Comparison of ENCODE assay signal across 8 mouse cellular contexts in genomic region chr13:111905213-111905701, GRCm38 (mm10).
A peak's percentile ranks its signal among the peaks of the same experiment; 100 is the strongest.
DNase-seq lines count a peak whose midpoint lies in the region; ATAC-seq lines count a peak whose summit lies in the region.

No protein-coding gene starts in this region.

- no peak overlapping the region for H3K4me3 ChIP-seq in lung, embryonic 15.5 days

- no peak overlapping the region for H3K9ac ChIP-seq in lung, embryonic 15.5 days

- no peak; the same call in 1 of the 2 replicates for ATAC-seq in lung, embryonic 15.5 days (ENCODE audit: borderline replicate concordance, extremely low read depth, low FRiP score, low TSS enrichment)

- H3K27ac ChIP-seq in lung, embryonic 15.5 days = peak overlapping the region; percentile 18; the same call in 1 of the 2 replicates

- WGBS in lung, embryonic 15.5 days = 26% methylated on average over 10 of the region's 10 CpGs

- H3K4me2 ChIP-seq in lung, embryonic 15.5 days = 0 out of 2 replicates have a peak overlapping the region, but pooled peaks have one; percentile 19

- no peaks in the 10 kb centered on the region for H3K27me3 ChIP-seq in lung, embryonic 15.5 days

- DNase-seq in R1 (ENCODE audit: low read depth, low spot score) = peak; percentile 81
- DNase-seq in brain, adult 2 months (ENCODE audit: low read depth, low spot score) = peak; percentile 38
- peak; percentile 20 for DNase-seq in forelimb bud, embryonic 11.5 days (ENCODE audit: low read depth, low spot score)
- peak; percentile 54 for DNase-seq in kidney, adult 18-20 months
- DNase-seq in spleen, postnatal 10 days (ENCODE audit: low spot score in 2 of 2) = peak; percentile 71 to 79
- no peak for DNase-seq in cerebellum, adult 8-10 months
- no peak for DNase-seq in left cerebral cortex, adult 11 months (ENCODE audit: low spot score)

- no peaks in the 10 kb centered on the region for H3K9me3 ChIP-seq in lung, embryonic 15.5 days

- peaks cover 10% of the 10 kb centered on the region for H3K4me1 ChIP-seq in lung, embryonic 15.5 days

- no peaks in the 10 kb centered on the region for H3K36me3 ChIP-seq in lung, embryonic 15.5 days

Comparison
In these comparisons a context has a peak if more than half of its experiments do, and no peak if none do; other contexts are left out.
1. DNase-seq: peak in R1 (single experiment), brain, adult 2 months (single experiment), forelimb bud, embryonic 11.5 days (single experiment), kidney, adult 18-20 months (single experiment) and spleen, postnatal 10 days (2 of 2); none in cerebellum, adult 8-10 months (single experiment) and left cerebral cortex, adult 11 months (single experiment).